Mouse (Mus musculus) heart, adult 2 months (tissue): ENCODE measurements around the gene Rps27rt. TPM values are rescaled to one million over a fixed set of nuclear protein-coding genes. Genes with fewer than 3 reads are reported as not detected.
"Not testable (repeated sequence)": the region's sequence is repeated elsewhere in the genome, so short reads cannot be mapped to it uniquely, and the experiment has no call there.

ENCODE experiments used
- DNase-seq, 2 experiments: peaks; one replicate each; pipeline ENCODE4 v3.0.0; 2021
- H3K27ac ChIP-seq: fragments of 200-600 bp; 2 replicates; pipeline ENCODE4 v1.8.1; 2022
- H3K27me3 ChIP-seq: fragments of 200-500 bp; 2 replicates; pipeline ENCODE4 v1.6.1; 2012; ENCODE audit warnings: mild to moderate bottlenecking, low read length, inconsistent platforms, mixed read lengths; ENCODE audit not compliant: control insufficient read depth, insufficient read depth
- H3K36me3 ChIP-seq: fragments of 200-500 bp; 2 replicates; pipeline ENCODE4 v1.6.1; 2012; ENCODE audit warnings: low read length, inconsistent platforms; ENCODE audit not compliant: control insufficient read depth, insufficient read depth
- H3K4me1 ChIP-seq: fragments of 200-500 bp; 2 replicates; pipeline ENCODE4 v1.6.1; 2011; ENCODE audit warnings: low read length; ENCODE audit not compliant: control insufficient read depth, insufficient read depth
- H3K4me3 ChIP-seq: fragments of 200-600 bp; 2 replicates; pipeline ENCODE4 v1.8.1; 2022
- H3K79me2 ChIP-seq: fragments of 200-500 bp; replicated peaks from 2 replicates; pipeline ENCODE4 v1.6.1; 2012; ENCODE audit warnings: mild to moderate bottlenecking, inconsistent platforms, low read length, moderate library complexity, mixed read lengths; ENCODE audit not compliant: control insufficient read depth, insufficient read depth
- H3K9ac ChIP-seq: fragments of 200-500 bp; 2 replicates; pipeline ENCODE4 v1.6.1; 2012; ENCODE audit warnings: low read depth, mild to moderate bottlenecking, control low read depth, inconsistent platforms, low read length, mixed read lengths
- CTCF ChIP-seq: fragments of 200-600 bp; IDR thresholded peaks from 2 replicates; pipeline ENCODE4 v1.8.1; 2022; ENCODE audit warnings: antibody characterized with exemption, mild to moderate bottlenecking, moderate library complexity
- EP300 ChIP-seq: fragments of 200-500 bp; IDR thresholded peaks from 2 replicates; pipeline ENCODE4 v1.6.1; 2011; ENCODE audit warnings: low read depth, low read length, control low read depth; ENCODE audit not compliant: insufficient read depth
- POLR2A ChIP-seq: fragments of 200-500 bp; IDR thresholded peaks from 2 replicates; pipeline ENCODE4 v1.6.1; 2011; ENCODE audit warnings: mild to moderate bottlenecking, low read depth, low read length, control low read depth; ENCODE audit not compliant: insufficient read depth
- WGBS: fragments of 180-500 bp; shearing (Covaris S2); methylation state at CpG from one replicate; pipeline ENCODE4 v1.1.7; 2018; 5-methylcytosine and 5-hydroxymethylcytosine counted together
- intact Hi-C: fragments of 180-260 bp; cut with DNase I; formaldehyde crosslinking; loops from one replicate; pipeline ENCODE4 v1.15.1; 2025
- long read RNA-seq: library from polyadenylated mRNA; stranded (forward); transcript quantifications from one replicate; pipeline ENCODE4 v2.0.0, GENCODE M21; 2021
- polyA plus RNA-seq: library from polyadenylated mRNA; depleted of rRNA; stranded (reverse); fragments of >200 nt; gene quantifications from 2 replicates; pipeline ENCODE4 v1.2.3, GENCODE M21; 2012; rRNA removed
- total RNA-seq, 2 experiments: library from RNA; stranded (reverse); gene quantifications; 2 replicates each; pipeline ENCODE4 v1.2.3; 2021

The Rps27rt gene
- 10 to 100 TPM; 14.3 to 32.5 TPM for total RNA-seq
- 23.0 and 46.7 TPM in 2 replicates for polyA plus RNA-seq
- long read RNA-seq, transcript Rps27rt-201 (1 exons, 374 nt): major isoform, 57 of 57 reads
- long read RNA-seq, partial matches to known transcripts: 0 of 57 reads
- long read RNA-seq, other reads (novel, unspliced or antisense): 0 of 57 reads

DNA sequence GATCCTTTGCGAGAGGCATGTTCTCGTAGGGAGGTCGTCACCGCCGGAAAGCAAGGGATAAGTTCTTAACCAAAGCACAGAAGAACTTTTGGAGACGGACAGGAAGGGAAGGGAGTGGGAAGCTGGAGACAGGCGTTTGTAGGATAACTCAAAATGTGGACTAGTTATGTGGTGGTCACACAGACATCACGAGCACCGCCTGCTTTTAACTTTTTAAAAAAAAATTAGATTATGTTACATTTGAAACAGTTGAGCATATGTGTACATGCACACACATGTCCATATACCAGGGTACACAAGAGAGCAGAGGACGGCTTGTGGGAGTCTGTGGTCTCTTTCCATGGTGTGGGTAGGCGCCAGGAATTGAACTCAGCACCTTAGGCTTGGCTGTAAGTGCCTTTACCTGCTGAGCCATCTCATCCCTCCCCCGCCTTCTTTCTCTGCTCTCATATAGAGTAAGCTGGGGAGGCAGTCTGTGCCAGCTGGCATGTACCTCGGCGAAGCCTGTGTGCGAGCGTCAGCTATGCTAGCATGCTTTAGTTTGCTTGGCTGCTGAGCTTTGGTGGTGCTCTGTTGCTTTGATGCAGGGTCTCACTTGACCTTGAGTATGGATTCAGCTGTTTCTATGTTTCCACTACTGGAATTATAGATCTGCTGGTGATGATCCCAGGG is at the start of gene Rps27rt:
Gene Rps27rt (minus strand): TSS at position 51 of the 672 bp plus-strand sequence.
- 88% methylated on average over 16 of the region's 16 CpGs for WGBS

DNA sequence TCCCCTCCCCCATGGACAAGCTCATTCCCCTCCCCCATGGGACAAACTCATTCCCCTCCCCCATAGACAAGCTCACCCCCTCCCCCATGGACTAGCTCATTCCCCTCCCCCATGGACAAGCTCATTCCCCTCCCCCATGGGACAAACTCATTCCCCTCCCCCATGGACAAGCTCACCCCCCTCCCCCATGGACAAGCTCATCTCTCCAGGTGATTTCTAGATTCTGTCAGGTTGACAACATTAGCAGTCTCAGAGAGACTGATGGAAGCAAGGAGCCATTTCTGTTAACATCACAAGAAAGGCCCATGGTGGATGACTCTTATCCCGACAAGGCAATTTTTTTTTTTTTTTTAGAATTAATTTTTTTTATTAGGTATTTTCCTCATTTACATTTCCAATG is 48.5 kb upstream of the Rps27rt start:
- H3K79me2 ChIP-seq, H3K4me1 ChIP-seq, H3K27ac ChIP-seq, H3K27me3 ChIP-seq, H3K9ac ChIP-seq, intact Hi-C loops, DNase-seq, H3K4me3 ChIP-seq, H3K36me3 ChIP-seq: not testable (repeated sequence)
- 100% methylated on average over 1 of the region's 1 CpGs for WGBS

More for the DNA sequence above, at the start of gene Rps27rt:
- H3K27ac ChIP-seq: no peak within 1 kb of the TSS
- no peak within 1 kb of the TSS for H3K4me3 ChIP-seq
- no peaks in the 10 kb centered on the region for H3K36me3 ChIP-seq
- no peaks in the 10 kb centered on the region for H3K27me3 ChIP-seq
- no peak within 1 kb of the TSS for H3K9ac ChIP-seq
- intact Hi-C loops: no loop called here
- TF ChIP-seq CTCF (no peak), POLR2A (no peak), EP300 (no peak)
- H3K79me2 ChIP-seq: no peaks in the 10 kb centered on the region
- H3K4me1 ChIP-seq: no peaks in the 10 kb centered on the region; the same call in 1 of the 2 replicates
- no peak for DNase-seq

DNA sequence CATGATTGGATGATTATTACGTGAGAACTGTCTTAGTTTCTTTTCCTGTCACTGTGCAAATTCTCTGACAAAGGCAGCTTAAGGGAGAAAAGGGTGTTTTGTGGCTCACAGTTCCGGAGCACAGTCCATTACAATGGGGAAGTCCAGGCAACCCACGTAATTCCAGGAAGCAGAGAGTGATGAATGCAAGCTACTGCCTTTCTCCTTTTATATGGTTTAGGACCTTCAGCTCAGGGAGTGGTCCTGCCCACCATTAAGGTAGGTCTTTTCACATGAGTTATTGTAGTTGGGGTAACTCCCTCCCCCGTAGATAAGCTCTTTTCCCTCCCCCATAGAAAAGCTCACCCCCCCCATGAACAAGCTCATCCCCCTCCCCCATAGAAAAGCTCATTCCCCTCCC is 48.0 kb upstream of the Rps27rt start:
- TF ChIP-seq POLR2A (no peak), CTCF (no peak), EP300 (no peak)
- 78% methylated on average over 4 of the region's 4 CpGs for WGBS

DNA sequence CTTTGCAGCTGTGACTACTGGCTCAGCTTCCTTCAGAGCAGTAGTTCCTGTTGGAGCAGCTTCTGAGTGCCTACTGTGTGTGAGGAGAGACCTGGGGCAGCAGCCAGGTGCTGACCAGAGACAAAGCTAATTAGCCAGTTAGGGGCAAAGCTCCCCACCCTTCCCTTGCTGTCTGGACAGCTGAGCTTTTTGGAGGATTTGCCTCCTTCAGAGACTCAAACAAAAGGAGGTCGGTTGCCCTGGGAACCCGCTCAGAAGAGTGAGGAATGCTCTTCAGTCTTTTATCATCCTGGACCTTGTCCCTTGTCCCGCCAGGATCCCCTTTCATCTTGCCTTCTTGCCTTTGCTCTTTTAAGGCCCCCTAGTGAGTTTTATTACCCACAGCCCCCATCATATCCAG is 46.8 kb upstream of the Rps27rt start:
- WGBS: 65% methylated on average over 3 of the region's 3 CpGs
- Histone ChIP-seq H3K79me2 (no peaks in the 10 kb centered on the region), H3K36me3 (no peaks in the 10 kb centered on the region), H3K4me3 (no peak overlapping the region), H3K9ac (no peak overlapping the region), H3K4me1 (no peaks in the 10 kb centered on the region), H3K27ac (no peak overlapping the region), H3K27me3 (no peaks in the 10 kb centered on the region)
- intact Hi-C loops: no loop called here
- TF ChIP-seq CTCF (no peak), POLR2A (no peak), EP300 (no peak)
- DNase-seq: no peak

More for the DNA sequence above, 48.0 kb upstream of the Rps27rt start:
- Histone ChIP-seq H3K27ac (no peak overlapping the region), H3K9ac (no peak overlapping the region), H3K27me3 (no peaks in the 10 kb centered on the region), H3K4me3 (no peak overlapping the region), H3K79me2 (no peaks in the 10 kb centered on the region), H3K4me1 (no peaks in the 10 kb centered on the region), H3K36me3 (no peaks in the 10 kb centered on the region)
- DNase-seq: no peak
- intact Hi-C loops: no loop called here

DNA sequence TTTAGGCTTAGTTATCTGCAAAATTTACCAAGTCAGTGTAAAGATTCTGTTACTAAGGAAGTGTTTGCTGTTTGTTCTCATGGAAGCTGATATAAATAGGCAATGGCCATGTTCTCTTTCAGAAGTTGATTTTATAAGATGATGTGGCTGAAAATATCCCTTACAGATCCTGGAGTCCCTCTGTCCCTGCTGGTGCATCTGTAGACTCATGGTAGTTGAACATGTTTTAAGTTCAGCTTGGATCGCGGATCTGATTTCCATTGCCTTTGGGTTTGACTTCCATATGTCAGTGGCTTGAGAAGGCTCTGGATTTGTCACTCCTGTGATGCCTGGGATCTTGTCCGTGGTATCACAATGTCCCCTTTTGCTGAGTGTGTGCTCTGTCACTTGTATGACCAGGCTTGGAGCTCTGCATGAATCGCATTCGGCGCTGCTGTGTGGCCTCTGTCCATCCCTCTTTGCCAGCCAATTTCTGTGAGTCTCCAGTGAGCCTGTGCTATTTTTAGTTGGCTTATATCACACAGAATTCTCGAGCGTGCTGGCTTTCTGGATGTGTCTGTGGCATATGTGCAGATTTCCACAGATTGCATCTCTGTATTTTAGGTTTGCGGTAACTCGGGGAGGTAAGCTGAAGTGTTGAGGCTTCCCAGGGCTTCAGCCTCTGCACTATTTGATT is 41.3 kb upstream of the Rps27rt start:
- H3K9ac ChIP-seq: no peak overlapping the region
- 49% methylated on average over 10 of the region's 10 CpGs for WGBS

DNA sequence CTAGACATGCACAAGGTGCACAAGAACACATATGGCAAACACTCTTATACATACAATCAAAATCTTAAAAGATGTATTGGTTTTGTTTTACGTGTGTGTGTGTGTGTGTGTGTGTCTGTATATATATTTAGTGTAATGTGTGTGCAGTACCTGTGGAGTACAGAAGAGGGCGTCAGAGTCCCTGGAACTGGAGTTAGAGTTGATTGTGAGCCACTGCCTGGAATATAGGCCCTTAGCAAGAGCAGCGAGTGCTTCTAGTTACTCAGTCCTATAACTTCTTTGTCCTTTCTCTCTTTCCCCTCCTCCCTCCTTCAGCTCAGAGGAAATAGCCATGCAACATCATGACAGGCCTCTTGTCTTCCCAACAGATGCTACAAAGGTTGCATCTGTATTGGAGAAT is 40.6 kb upstream of the Rps27rt start:
- DNase-seq: no peak

More for the DNA sequence above, 41.3 kb upstream of the Rps27rt start:
- Histone ChIP-seq H3K27me3 (no peaks in the 10 kb centered on the region), H3K27ac (peak overlapping the region; percentile 52; the same call in 1 of the 2 replicates), H3K79me2 (no peaks in the 10 kb centered on the region), H3K4me3 (no peak overlapping the region; the same call in 1 of the 2 replicates), H3K4me1 (no peaks in the 10 kb centered on the region; the same call in 1 of the 2 replicates), H3K36me3 (no peaks in the 10 kb centered on the region)
- peak in 1 of 2 experiments; percentile 48 for DNase-seq
- TF ChIP-seq CTCF (no peak), POLR2A (no peak), EP300 (no peak)
- intact Hi-C loops: no loop called here

More for the DNA sequence above, 40.6 kb upstream of the Rps27rt start:
- intact Hi-C loops: no loop called here
- TF ChIP-seq POLR2A (no peak), EP300 (no peak), CTCF (no peak)
- H3K9ac ChIP-seq: no peak overlapping the region
- H3K4me1 ChIP-seq: peaks cover 2% of the 10 kb centered on the region
- H3K36me3 ChIP-seq: no peaks in the 10 kb centered on the region
- no peak overlapping the region for H3K27ac ChIP-seq
- no peak overlapping the region for H3K4me3 ChIP-seq
- H3K79me2 ChIP-seq: no peaks in the 10 kb centered on the region
- 73% methylated on average over 3 of the region's 3 CpGs for WGBS
- H3K27me3 ChIP-seq: no peaks in the 10 kb centered on the region
